Mouse (Mus musculus) E14TG2a.4 (cell line): ENCODE measurements around the gene Ccdc151.

Experiments
- CTCF ChIP-seq: conservative IDR thresholded peaks from 2 replicates; pipeline ENCODE4 v1.5.1; 2014; ENCODE audit warnings: low read length
- POU5F1 ChIP-seq: IDR thresholded peaks from 2 replicates; pipeline ENCODE4 v1.6.1; 2014; ENCODE audit warnings: low read length, borderline replicate concordance

- TF ChIP-seq CTCF (no peak), POU5F1 (no peak)
These were observed 42.3 kb downstream of the Ccdc151 start for GRCm38 (mm10) chr9:21960135-21960534.
